Mouse (Mus musculus) layer of hippocampus, adult 9-10 months (tissue): Measurements from ENCODE around the gene Nav1.

Source experiments
- DNase-seq: peaks from one replicate; pipeline ENCODE4 v3.0.0; 2022; ENCODE audit warnings: low spot score

Gene Nav1

DNA sequence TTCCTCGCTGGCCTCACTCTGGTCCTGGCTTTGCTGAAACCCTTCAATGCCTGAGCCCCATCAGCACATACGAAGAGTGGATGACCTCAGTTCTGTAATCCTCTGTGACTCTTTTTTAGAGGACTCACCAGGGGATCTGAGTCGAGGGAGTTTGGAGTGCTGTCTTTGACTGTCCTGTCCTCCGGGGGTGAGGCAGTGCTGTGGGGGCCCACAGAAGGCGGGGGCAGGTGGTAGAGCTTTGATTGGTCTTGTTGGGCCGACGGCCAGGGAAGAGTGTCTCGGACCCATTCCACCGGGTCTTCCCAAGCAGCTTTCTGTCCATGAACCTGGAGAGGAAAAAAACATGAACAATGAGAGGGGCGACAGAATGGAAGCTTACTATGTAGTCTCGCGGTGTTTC, 163.6 kb downstream of the Nav1 start:
- no peak for DNase-seq

GRCm38 (mm10) chr1:135441861-135442260, 165.2 kb downstream of the Nav1 start:
- DNase-seq: no peak

GRCm38 (mm10) chr1:135440986-135441385, 166.1 kb downstream of the Nav1 start:
- no peak for DNase-seq

- DNase-seq: no peak
These were observed 168.3 kb downstream of the Nav1 start for GRCm38 (mm10) chr1:135438801-135439200.

DNA sequence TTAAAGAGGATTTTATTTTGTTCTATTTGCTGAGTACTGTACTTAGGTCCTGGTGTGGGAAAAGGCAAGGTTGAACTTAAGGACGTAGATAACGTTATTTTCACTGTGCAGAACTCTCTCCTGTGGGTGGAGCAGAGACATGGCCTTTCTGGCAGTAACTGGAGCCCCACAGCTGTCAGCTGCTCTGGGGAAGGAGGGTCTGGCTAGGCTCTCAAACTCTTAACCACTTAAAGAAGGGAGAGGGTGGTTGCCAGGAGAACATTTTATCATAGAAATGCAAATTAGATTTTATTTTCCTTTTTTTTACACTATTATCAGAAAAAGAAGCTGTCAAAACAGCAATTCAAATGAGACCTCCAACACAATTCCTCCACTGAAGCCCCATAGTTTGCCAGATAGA, 171.3 kb downstream of the Nav1 start:
- DNase-seq: no peak

DNA sequence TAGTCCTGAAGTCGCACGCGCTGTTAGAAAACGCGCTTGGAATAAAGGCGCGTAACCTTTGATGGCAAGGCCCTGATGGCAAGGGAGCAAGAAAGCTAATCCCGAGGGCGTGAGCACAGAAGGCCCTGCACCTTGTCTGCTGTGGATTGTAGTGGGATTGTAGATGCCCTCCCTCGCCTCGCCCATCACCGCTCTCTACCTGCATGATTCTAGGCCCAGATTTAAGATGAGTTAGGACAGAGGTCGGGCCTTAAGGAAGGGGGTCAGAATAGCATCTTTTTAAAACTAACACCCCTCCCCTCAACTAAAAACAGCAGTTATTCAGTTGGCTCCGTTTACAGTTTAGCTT, 176.5 kb downstream of the Nav1 start:
- no peak for DNase-seq

- DNase-seq: peak; percentile 67
These were observed 177.0 kb downstream of the Nav1 start, which contains the start of gene Ipo9 for GRCm38 (mm10) chr1:135429901-135430668. Gene Ipo9, minus strand, starts transcription at chr1:135430499.

DNA sequence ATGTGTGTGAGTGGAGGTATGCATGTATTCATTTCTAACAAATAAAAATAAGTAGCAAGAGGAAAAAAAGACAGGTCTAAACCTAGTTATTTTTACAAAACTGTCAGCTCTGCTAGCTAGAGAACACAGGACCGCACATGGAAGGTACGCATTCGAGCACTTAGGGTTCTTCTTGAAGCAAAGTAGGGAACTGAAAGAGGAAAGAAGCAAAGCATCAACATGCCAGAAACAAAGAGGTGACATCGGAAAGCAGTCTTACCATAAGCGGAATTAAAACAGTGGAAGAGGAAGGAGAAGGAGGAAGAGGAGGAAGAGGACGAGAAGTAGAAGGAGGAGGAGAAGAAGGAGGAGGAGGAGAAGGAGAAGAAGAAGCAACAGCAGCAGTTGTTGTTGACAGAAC, 179.7 kb downstream of the Nav1 start:
- no peak for DNase-seq

- no peak for DNase-seq
These were observed 180.4 kb downstream of the Nav1 start for GRCm38 (mm10) chr1:135426645-135427044.

- no peak for DNase-seq
These were observed 184.3 kb downstream of the Nav1 start for GRCm38 (mm10) chr1:135422772-135423171.

DNA sequence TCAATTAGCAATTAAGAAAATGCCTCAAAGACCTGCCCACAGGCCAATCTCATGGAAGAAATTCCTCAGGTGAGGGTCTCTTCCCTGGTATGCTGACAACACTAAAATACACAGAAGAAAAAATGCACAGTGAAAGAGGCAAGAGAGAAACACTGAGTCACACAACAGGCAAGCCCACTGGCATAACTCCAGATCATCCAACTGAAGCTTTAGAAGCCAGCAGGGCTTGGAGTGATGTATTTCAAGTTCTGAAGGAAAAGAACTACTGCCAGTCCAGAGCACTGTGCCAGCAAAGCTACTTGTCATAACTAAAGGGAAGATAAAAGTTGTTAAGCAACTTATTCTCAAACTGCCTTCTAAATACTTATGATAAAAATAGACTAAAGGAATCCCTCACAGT, 193.1 kb downstream of the Nav1 start:
- DNase-seq: peak; percentile 27

- no peak for DNase-seq
These were observed 195.0 kb downstream of the Nav1 start for GRCm38 (mm10) chr1:135412130-135412529.

GRCm38 (mm10) chr1:135410967-135411366, 196.1 kb downstream of the Nav1 start:
- no peak for DNase-seq

DNA sequence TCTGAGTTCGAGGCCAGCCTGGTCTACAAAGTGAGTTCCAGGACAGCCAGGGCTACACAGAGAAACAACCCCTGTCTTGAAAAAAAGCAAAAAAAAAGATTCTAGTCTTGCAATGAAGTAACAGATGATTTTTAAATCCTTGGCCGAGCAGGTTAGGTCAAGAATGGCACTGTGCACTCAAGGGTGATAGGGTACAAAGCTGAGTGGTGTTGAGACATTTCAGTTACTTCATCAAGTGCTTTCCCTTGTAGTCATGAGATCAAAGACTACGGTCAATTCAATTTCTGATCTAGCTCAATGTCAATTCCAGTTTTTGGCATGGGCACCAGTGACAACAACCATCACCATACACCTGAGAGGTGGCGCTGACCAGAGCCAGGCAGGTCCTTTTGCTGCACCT, 198.1 kb downstream of the Nav1 start:
- no peak for DNase-seq

DNA sequence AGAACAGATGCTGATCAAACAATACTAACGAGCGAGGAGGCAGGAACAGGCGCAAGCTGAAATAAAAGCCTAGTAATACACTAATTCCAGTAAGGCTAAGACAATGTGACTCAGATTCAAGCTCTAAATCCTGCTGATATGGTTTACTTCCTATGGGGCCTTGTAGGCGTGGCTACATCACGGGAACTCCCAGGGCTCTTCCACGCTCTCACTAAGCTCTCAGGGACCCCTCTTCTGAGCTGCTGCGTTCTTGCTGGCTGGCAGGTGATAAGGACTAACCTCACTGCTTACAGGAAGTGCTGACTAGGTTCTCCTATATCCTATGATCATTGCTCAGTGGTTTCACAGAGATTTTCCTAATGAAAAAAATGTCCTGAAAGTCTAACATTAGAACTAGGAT, 201.7 kb downstream of the Nav1 start:
- no peak for DNase-seq

DNA sequence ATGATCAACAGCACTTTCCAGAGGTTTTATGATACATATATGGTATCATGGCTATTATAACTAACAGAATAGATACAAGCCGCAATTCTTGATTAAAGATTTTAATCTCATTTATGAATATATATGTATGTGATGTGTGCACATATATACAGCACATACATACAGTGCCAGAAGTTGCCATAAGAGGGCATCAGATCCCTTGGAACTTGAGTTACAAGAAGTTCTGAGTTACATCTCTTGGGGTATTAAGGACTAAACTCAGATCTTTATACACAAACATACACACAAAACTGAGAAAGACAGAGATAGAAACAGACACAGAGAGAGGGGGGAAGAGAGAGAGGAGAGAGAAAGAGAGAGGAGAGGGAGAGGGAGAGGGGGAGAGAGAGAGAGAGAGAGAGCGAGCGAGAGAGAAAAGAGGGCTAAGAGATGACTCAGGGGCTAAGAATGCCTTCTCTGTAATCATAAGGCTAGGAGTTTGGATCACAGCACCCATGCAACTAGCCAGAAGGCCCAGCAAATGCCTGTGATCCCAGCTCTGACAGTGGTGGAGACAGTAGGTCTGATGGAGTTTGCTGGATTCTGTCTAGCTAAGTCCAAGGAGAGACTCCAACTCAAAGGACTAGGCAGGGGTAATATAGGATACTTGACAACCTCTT, 205.5 kb downstream of the Nav1 start:
- no peak for DNase-seq

DNA sequence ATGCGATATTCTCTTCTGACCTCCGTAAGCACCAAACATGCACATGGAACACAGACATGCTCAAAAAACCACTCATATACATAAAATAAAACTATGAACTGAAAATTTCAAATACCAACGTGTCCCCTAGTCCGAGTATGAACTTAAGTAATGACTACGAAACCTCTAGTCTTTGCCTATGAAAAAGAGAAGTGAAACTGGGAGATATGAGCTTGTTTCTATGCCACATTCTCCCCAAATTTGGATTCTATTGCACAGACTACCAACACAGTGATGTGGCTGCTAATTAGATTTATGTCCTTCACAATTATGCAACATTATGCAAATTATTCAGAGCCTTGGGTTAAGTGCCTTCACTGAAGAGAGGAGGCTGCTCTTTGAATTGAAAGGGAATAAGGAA, 207.6 kb downstream of the Nav1 start:
- DNase-seq: no peak

DNA sequence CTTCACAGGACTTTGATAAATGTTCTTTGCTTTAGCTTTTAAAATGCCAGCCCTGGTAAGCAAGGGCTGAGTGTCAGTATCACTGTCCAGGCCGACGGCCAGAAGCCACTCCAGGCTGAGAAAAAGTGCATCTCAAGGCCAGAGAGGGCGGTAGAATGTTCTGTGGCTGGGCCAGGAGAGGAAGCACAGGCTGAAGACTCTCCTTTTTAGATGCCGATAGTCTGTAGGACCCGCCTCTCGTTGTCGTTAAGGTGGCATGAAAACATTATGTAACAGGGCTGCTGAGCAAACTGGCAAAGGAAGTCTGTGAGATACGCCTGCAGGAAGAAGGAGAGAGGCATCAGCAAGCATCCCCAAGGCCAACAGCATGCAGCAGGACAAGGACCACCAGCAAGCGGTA, 221.9 kb downstream of the Nav1 start:
- DNase-seq: no peak
